Mouse (Mus musculus) spleen, postnatal 0 days (tissue): ENCODE measurements around the gene B830017H08Rik. TPM values are rescaled to one million over a fixed set of nuclear protein-coding genes. Genes with fewer than 3 reads are reported as not detected.

Experiments used
- polyA plus RNA-seq: library from polyadenylated mRNA; unstranded; fragments of >200 nt; fragmentation: Nextera tagmentation; extraction: Ambion mirVana; gene quantifications from 2 replicates; pipeline ENCODE4 v1.2.1, GENCODE M21; 2015

B830017H08Rik gene
- not detected in 2 replicates for polyA plus RNA-seq

GRCm38 (mm10) chr16:17832821-17833220 lies at the start of gene B830017H08Rik:
TSS of gene B830017H08Rik (plus strand) at chr16:17833121.

DNA sequence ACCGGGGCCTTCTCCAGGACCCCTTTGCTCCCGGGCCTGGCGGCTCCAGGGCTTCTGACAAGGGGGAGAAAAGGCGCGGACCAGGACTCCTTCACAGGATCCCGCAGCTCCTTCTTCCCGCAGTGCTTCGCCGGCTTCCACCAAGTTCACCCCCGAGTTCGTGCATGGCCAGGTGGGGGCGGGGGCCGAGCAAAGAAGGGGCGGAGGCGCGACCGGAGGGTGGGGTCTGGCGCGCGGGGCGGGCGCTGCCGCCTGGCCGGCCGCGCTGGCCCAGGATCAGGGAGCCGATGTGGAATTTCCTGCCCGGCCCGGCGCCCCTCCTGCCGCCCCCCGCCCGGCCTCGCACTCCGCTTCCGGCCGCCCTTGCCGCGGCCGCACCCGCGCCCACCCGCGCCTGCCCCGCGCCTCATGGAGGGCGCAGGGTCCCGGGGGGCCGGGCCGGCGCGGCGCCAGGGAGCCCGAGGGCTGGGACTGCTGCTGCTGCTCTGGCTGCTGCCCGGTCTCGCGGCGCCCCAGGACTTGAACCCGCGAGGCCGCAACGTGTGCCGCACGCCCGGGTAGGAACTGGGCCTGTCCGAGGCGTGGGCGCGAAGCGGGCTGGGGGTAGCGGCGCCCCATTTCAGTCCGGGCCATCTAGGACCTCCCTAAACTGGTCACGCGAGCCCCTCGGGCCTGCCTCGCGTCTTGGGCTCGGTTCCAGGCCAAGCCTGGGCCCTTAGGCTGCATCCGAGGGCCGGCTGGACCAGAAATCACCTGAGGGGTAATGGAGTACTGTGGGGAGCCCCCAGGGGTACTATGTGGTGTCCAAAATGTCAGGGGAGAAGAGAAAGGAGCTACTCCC lies 35.7 kb upstream of the B830017H08Rik start, which contains the start of gene Scarf2:
TSS of gene Scarf2 (plus strand) at position 312 of the 841 bp plus-strand sequence.

DNA sequence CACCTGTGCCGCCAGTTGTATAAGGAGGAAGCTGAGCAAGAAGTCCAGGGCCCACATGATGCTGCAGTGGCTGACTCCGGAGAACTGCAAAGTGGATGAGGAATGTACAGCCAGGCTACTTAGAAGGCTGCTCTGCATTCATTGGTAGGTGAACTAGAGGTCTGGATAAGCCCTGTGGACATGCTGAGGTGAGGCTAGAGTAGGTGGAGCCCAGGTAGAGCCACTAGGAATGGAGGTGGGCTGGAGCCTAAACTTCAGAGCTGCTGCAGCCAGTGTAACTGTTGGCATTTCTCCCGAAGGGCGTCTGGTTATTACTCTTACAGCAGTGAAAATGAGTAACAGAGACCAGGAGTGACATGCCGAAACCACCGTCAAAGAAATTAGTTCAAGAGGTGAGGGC lies 5.1 kb downstream of the B830017H08Rik start, which contains the start of gene Car15:
TSS of gene Car15 (minus strand) at position 314 of the 400 bp plus-strand sequence.

Other genes starting within 250 kb of the B830017H08Rik start
- gene Slc7a4, start 249.9 kb upstream of the B830017H08Rik start, polyA plus RNA-seq: 6.8 and 7.6 TPM in 2 replicates
- gene Smpd4, start 213.8 kb upstream of the B830017H08Rik start, polyA plus RNA-seq: 19.3 and 19.6 TPM in 2 replicates
- gene Ccdc74a, start 186.7 kb upstream of the B830017H08Rik start, polyA plus RNA-seq: 17.1 and 17.8 TPM in 2 replicates
- 22.2 and 23.2 TPM in 2 replicates for gene Med15, start 100.2 kb upstream of the B830017H08Rik start, polyA plus RNA-seq
- gene Klhl22, start 73.5 kb upstream of the B830017H08Rik start, polyA plus RNA-seq: 15.6 and 18.8 TPM in 2 replicates
- 7.2 and 9.4 TPM in 2 replicates for gene Scarf2, start 35.8 kb upstream of the B830017H08Rik start, polyA plus RNA-seq
- gene Car15, start 5.2 kb downstream of the B830017H08Rik start, polyA plus RNA-seq: 0.76 and 1.0 TPM in 2 replicates
- 0.06 TPM in 1 of 2 replicates, not detected in the other for gene Gm20518, start 58.5 kb downstream of the B830017H08Rik start, polyA plus RNA-seq
- gene Tssk1, start 61.1 kb downstream of the B830017H08Rik start, polyA plus RNA-seq: 0.04 TPM in 1 of 2 replicates, not detected in the other
- 22.9 and 26.6 TPM in 2 replicates for gene Dgcr2, start 65.4 kb downstream of the B830017H08Rik start, polyA plus RNA-seq
- not detected in 2 replicates for gene Tssk2, start 65.5 kb downstream of the B830017H08Rik start, polyA plus RNA-seq
- gene Ess2, start 78.2 kb downstream of the B830017H08Rik start, polyA plus RNA-seq: 15.0 and 15.4 TPM in 2 replicates
- gene Gsc2, start 81.9 kb downstream of the B830017H08Rik start, polyA plus RNA-seq: not detected in 2 replicates
- gene Slc25a1, start 95.1 kb downstream of the B830017H08Rik start, polyA plus RNA-seq: 46.7 and 48.7 TPM in 2 replicates
- 2.2 and 4.0 TPM in 2 replicates for gene Vpreb2, start 147.3 kb downstream of the B830017H08Rik start, polyA plus RNA-seq
- gene Dgcr6, start 219.7 kb downstream of the B830017H08Rik start, polyA plus RNA-seq: 40.2 and 45.3 TPM in 2 replicates